Comparison of ENCODE assay signal across 7 mouse cellular contexts in genomic region chr2:31460025-31460571, GRCm38 (mm10). TPM values are rescaled to one million over a fixed set of nuclear protein-coding genes. Genes with fewer than 3 reads are reported as not detected.
A peak's percentile ranks its signal among the peaks of the same experiment; 100 is the strongest.
DNase-seq lines count a peak whose midpoint lies in the region; ATAC-seq and TF ChIP-seq lines count a peak whose summit lies in the region.

No protein-coding gene starts in this region.

- H3K9ac ChIP-seq in hindbrain, postnatal 0 days (replicated peaks; ENCODE audit: low read length) = peak overlapping the region; percentile 44; the same call in 1 of the 2 replicates
- peak overlapping the region; percentile 50 for H3K9ac ChIP-seq in liver, embryonic 11.5 days (ENCODE audit: low read depth, low read length)

- H3K36me3 ChIP-seq in embryonic facial prominence, embryonic 10.5 days (replicated peaks) = no peaks in the 10 kb centered on the region
- H3K36me3 ChIP-seq in hindbrain, postnatal 0 days (ENCODE audit: insufficient read depth, low read length) = no peaks in the 10 kb centered on the region
- no peaks in the 10 kb centered on the region for H3K36me3 ChIP-seq in liver, embryonic 11.5 days (ENCODE audit: control insufficient read depth, insufficient read depth, low read length)

- peak overlapping the region; percentile 52; the same call in 1 of the 2 replicates for H3K27ac ChIP-seq in embryonic facial prominence, embryonic 10.5 days (replicated peaks)
- no peak overlapping the region for H3K27ac ChIP-seq in hindbrain, postnatal 0 days
- peak overlapping the region; percentile 58; the same call in 1 of the 2 replicates for H3K27ac ChIP-seq in liver, embryonic 11.5 days (ENCODE audit: low read depth, low read length)

- H3K4me3 ChIP-seq in embryonic facial prominence, embryonic 10.5 days = peak overlapping the region; percentile 62
- peak overlapping the region; percentile 35 for H3K4me3 ChIP-seq in hindbrain, postnatal 0 days (ENCODE audit: low read length)
- H3K4me3 ChIP-seq in liver, embryonic 11.5 days (ENCODE audit: low read depth, low read length) = peak overlapping the region; percentile 45

- no peaks in the 10 kb centered on the region for H3K9me3 ChIP-seq in embryonic facial prominence, embryonic 10.5 days
- H3K9me3 ChIP-seq in hindbrain, postnatal 0 days (ENCODE audit: low read length) = no peaks in the 10 kb centered on the region
- no peaks in the 10 kb centered on the region for H3K9me3 ChIP-seq in liver, embryonic 11.5 days (ENCODE audit: control insufficient read depth, low read length)

- peak; percentile 81 for ATAC-seq in hindbrain, postnatal 0 days
- ATAC-seq in liver, embryonic 11.5 days (replicated peaks; ENCODE audit: low FRiP score) = peak; percentile 26; the same call in 1 of the 2 replicates

- peaks cover 29% of the 10 kb centered on the region for H3K4me1 ChIP-seq in embryonic facial prominence, embryonic 10.5 days
- H3K4me1 ChIP-seq in hindbrain, postnatal 0 days (ENCODE audit: insufficient read depth, low read length) = 0 out of 2 replicates have a peak, but pooled peaks cover 7% of the 10 kb centered on the region
- H3K4me1 ChIP-seq in liver, embryonic 11.5 days (replicated peaks; ENCODE audit: control insufficient read depth, insufficient read depth, low read length) = peaks cover 23% of the 10 kb centered on the region

- peak overlapping the region; percentile 61 for H3K4me2 ChIP-seq in hindbrain, postnatal 0 days (ENCODE audit: low read depth, low read length)
- H3K4me2 ChIP-seq in liver, embryonic 11.5 days = peak overlapping the region; percentile 77

- peaks cover 95% of the 10 kb centered on the region for H3K27me3 ChIP-seq in embryonic facial prominence, embryonic 10.5 days (replicated peaks; ENCODE audit: low read depth, poor library complexity, severe bottlenecking)
- peaks cover 22% of the 10 kb centered on the region for H3K27me3 ChIP-seq in hindbrain, postnatal 0 days (ENCODE audit: insufficient read depth, low read length)
- peaks cover 50% of the 10 kb centered on the region for H3K27me3 ChIP-seq in liver, embryonic 11.5 days (replicated peaks; ENCODE audit: control insufficient read depth, insufficient read depth, low read length)

- DNase-seq in spleen, adult 18-20 months = peak; percentile 35 to 60
- DNase-seq in spleen, adult 12 weeks (ENCODE audit: low spot score) = no peak
- peak; percentile 79 for DNase-seq in embryonic facial prominence, embryonic 10.5 days (ENCODE audit: low spot score)
- peak; percentile 75 for DNase-seq in hindbrain, postnatal 0 days (ENCODE audit: low spot score)
- DNase-seq in liver, embryonic 11.5 days (ENCODE audit: low spot score) = peak; percentile 58
- DNase-seq in naive thymus-derived CD4-positive, alpha-beta T cell, adult 2 months (ENCODE audit: low read depth) = peak; percentile 83
- peak; percentile 49 to 72 for DNase-seq in thymus, postnatal 10 days (ENCODE audit: low spot score in 2 of 2)

- TF ChIP-seq CTCF in hindbrain, postnatal 0 days (IDR thresholded peaks at IDR 0.05; ENCODE audit: low read depth) = peak; percentile 62

- under 1% methylated on average over 48 of the region's 48 CpGs for WGBS in embryonic facial prominence, embryonic 10.5 days
- under 1% methylated on average over 46 of the region's 48 CpGs for WGBS in hindbrain, postnatal 0 days
- 2% methylated on average over 48 of the region's 48 CpGs for WGBS in liver, embryonic 11.5 days

RNA-seq across cellular contexts. Expression of gene Ass1, which starts 9.9 kb away (rescaled TPM):
- 13.0 and 16.1 TPM in 2 replicates for polyA plus RNA-seq in embryonic facial prominence, embryonic 10.5 days (2016; fragmentation: Nextera tagmentation; extraction: Ambion mirVana)
- 25.3 and 33.3 TPM in 2 replicates for total RNA-seq in hindbrain, postnatal 0 days (2014; rRNA removed)
- 28.9 and 29.0 TPM in 2 replicates for polyA plus RNA-seq in hindbrain, postnatal 0 days (2015; fragmentation: Nextera tagmentation; extraction: Ambion mirVana)
- 65.1 and 72.4 TPM in 2 replicates for polyA plus RNA-seq in liver, embryonic 11.5 days (2014; fragmentation: Nextera tagmentation; extraction: Ambion mirVana)
